Mouse (Mus musculus) forebrain, embryonic 14.5 days (tissue): Measurements from ENCODE around the gene Rinl. TPM values are rescaled to one million over a fixed set of nuclear protein-coding genes. Genes with fewer than 3 reads are reported as not detected.
A peak's percentile ranks its signal among the peaks of the same experiment; 100 is the strongest.

Experiments used
- ATAC-seq: fragments of 200-750 bp; cut with Nextera tagmentation; 2 replicates; pipeline ENCODE4 v1.8.0; 2017; ENCODE audit warnings: mild to moderate bottlenecking, moderate library complexity
- DNase-seq: peaks from one replicate; pipeline ENCODE4 v3.0.0-alpha.2; 2015; ENCODE audit warnings: low spot score
- H3K27ac ChIP-seq: fragments of 300-500 bp; sonication (generic); 2 replicates; pipeline ENCODE4 v1.5.1; 2014; ENCODE audit warnings: low read depth, mild to moderate bottlenecking, control low read depth, low read length, moderate library complexity
- H3K27me3 ChIP-seq: fragments of 300-500 bp; sonication (generic); replicated peaks from 2 replicates; pipeline ENCODE4 v1.6.1; 2014; ENCODE audit warnings: low read length, control low read depth, mixed read lengths; ENCODE audit not compliant: control insufficient read depth, insufficient read depth
- H3K36me3 ChIP-seq: fragments of 300-500 bp; sonication (generic); 2 replicates; pipeline ENCODE4 v1.6.1; 2014; ENCODE audit warnings: low read length, control low read depth; ENCODE audit not compliant: control insufficient read depth, insufficient read depth
- H3K4me1 ChIP-seq: fragments of 300-500 bp; sonication (generic); 2 replicates; pipeline ENCODE4 v1.6.1; 2014; ENCODE audit warnings: antibody characterized with exemption, low read length, control low read depth; ENCODE audit not compliant: control insufficient read depth, insufficient read depth
- H3K4me2 ChIP-seq: fragments of 300-500 bp; sonication (generic); 2 replicates; pipeline ENCODE4 v1.6.1; 2014; ENCODE audit warnings: mild to moderate bottlenecking, control low read depth, low read length
- H3K4me3 ChIP-seq: fragments of 300-500 bp; sonication (generic); 2 replicates; pipeline ENCODE4 v1.5.1; 2014; ENCODE audit warnings: low read depth, low read length, control low read depth
- H3K9ac ChIP-seq: fragments of 300-500 bp; sonication (generic); 2 replicates; pipeline ENCODE4 v1.6.1; 2014; ENCODE audit warnings: mild to moderate bottlenecking, low read length, control low read depth, moderate library complexity
- H3K9me3 ChIP-seq: fragments of 300-500 bp; sonication (generic); replicated peaks from 2 replicates; pipeline ENCODE4 v1.6.1; 2016; ENCODE audit warnings: low read length, control low read depth, mixed read lengths; ENCODE audit not compliant: control insufficient read depth
- whole genome bisulfite sequencing: fragments of 180-500 bp; shearing (Covaris S2); extraction: QIAGEN DNeasy Blood & Tissue Kit; methylation state at CpG from one replicate; pipeline ENCODE4 v1.1.7; 2014; 5-methylcytosine and 5-hydroxymethylcytosine counted together
- polyA plus RNA-seq: library from polyadenylated mRNA; unstranded; fragments of >200 nt; fragmentation: Nextera tagmentation; extraction: Ambion mirVana; gene quantifications from 2 replicates; pipeline ENCODE4 v1.2.1, GENCODE M21; 2014

Gene Rinl
- polyA plus RNA-seq = 1.3 and 1.5 TPM in 2 replicates

DNA sequence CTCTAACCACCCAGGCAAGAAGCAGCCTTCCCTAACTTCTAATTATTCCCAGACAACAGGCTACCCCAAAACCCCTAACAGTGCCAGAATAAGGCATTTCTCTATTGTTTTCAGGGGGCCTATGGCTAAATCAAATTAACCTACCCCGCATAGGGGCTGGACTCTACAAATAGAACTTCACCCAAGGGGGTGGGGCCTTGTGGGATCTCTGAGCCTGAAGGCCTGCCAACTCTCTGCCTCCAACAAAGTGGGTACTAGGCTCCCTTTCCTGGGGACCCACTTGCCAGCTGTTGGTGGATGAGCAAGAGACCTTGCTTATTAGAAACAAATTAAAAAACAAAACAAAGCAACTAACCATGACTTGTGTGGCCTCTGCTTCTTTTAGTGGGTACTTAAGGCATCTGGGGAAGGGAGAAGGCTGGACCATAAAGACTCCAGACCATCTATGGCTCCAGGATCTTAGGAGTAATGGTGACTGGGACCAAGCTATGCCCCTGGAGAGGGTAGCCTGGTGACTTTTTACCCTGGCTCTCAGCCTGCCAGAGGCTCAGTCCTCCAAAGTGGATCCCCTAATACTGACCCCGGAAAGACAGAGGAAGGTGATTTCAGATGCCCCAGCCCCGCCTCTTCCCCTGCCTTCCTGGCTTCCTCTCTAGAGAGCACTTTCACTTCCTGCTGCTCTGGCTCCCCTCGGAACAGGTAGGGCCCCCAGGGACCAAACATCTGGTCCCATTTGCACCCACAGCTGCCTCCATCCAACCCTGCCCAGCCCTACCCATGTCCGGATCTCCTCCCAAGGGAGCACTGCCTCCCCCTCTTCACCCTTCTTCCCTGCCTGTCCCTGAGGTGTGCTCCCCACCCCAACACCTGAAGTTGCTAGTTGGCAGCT lies at the start of gene Rinl:
Rinl (plus strand) TSS at position 663 of the 889 bp plus-strand sequence.
- WGBS = 75% methylated on average over 5 of the region's 5 CpGs
- Histone ChIP-seq H3K27ac (no peak within 1 kb of the TSS), H3K4me1 (no peaks in the 10 kb centered on the region), H3K27me3 (no peaks in the 10 kb centered on the region), H3K36me3 (peaks cover 25% of the 10 kb centered on the region), H3K9me3 (no peaks in the 10 kb centered on the region), H3K9ac (no peak within 1 kb of the TSS), H3K4me3 (no peak within 1 kb of the TSS), H3K4me2 (no peak within 1 kb of the TSS)
- DNase-seq = no peak
- no peak for ATAC-seq

GRCm38 (mm10) chr7:28739829-28740228 lies 48.9 kb upstream of the Rinl start:
- WGBS = 93% methylated on average over 21 of the region's 21 CpGs

DNA sequence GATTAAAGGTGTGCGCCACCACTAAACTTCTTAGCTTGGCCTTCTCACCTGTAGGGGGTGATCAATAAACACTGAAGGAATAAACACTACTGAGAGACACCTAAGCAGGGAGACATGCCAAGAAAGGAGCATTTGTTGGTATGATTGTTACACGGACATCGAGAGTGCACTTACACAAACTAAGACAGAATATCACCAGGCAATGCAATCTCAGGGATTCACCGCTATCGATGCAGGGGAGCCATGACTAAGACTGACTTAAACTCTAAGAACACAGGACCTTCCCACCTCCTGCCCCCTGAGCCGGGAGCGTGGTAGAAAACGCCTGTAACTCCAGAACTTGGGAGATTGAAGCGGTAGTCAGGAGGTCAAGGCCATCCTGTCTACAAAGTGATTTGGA lies 47.8 kb upstream of the Rinl start:
- DNase-seq (no peak), ATAC-seq (no peak)
- Histone ChIP-seq H3K27ac (no peak overlapping the region), H3K27me3 (no peaks in the 10 kb centered on the region), H3K36me3 (peaks cover 20% of the 10 kb centered on the region), H3K9ac (peak overlapping the region; percentile 86), H3K4me1 (peaks cover 9% of the 10 kb centered on the region; the same call in 1 of the 2 replicates), H3K9me3 (no peaks in the 10 kb centered on the region), H3K4me3 (peak overlapping the region; percentile 70), H3K4me2 (peak overlapping the region; percentile 69)
- 43% methylated on average over 9 of the region's 9 CpGs for WGBS

More at GRCm38 (mm10) chr7:28739829-28740228, 48.9 kb upstream of the Rinl start:
- no peaks in the 10 kb centered on the region for H3K27me3 ChIP-seq
- H3K4me2 ChIP-seq = no peak overlapping the region
- peaks cover 9% of the 10 kb centered on the region; the same call in 1 of the 2 replicates for H3K4me1 ChIP-seq
- H3K9ac ChIP-seq = no peak overlapping the region
- ATAC-seq (no peak), DNase-seq (no peak)
- no peak overlapping the region for H3K27ac ChIP-seq
- no peak overlapping the region for H3K4me3 ChIP-seq
- H3K9me3 ChIP-seq = no peaks in the 10 kb centered on the region
- peaks cover 15% of the 10 kb centered on the region; the same call in 1 of the 2 replicates for H3K36me3 ChIP-seq

DNA sequence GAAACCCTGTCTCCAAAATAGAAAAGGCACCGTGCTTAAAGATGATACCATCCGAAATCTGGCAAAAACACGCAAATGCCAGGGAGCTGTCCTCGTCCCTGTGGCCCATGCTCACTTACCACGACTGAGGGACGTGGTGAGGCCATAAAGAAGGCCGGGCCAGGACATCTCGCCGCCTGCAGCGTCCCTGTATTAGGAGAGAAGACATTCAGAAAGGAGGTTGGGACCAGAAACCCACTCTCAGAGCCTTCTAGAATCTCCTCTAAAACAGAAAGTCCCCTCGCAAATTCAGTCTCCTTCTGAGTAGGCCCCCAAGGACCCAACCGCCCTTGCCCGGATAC lies 47.4 kb upstream of the Rinl start:
- DNase-seq (no peak), ATAC-seq (no peak)
- H3K27me3 ChIP-seq = no peaks in the 10 kb centered on the region
- H3K9me3 ChIP-seq = no peaks in the 10 kb centered on the region
- peak overlapping the region; percentile 70 for H3K4me3 ChIP-seq
- peaks cover 23% of the 10 kb centered on the region for H3K36me3 ChIP-seq
- peak overlapping the region; percentile 69 for H3K4me2 ChIP-seq
- WGBS = 1% methylated on average over 13 of the region's 13 CpGs
- H3K4me1 ChIP-seq = peaks cover 9% of the 10 kb centered on the region; the same call in 1 of the 2 replicates
- 0 out of 2 replicates have a peak overlapping the region, but pooled peaks have one; percentile 3 for H3K27ac ChIP-seq
- peak overlapping the region; percentile 86 for H3K9ac ChIP-seq

GRCm38 (mm10) chr7:28741709-28742438 lies 46.9 kb upstream of the Rinl start, which contains the start of the genes Mrps12 and Sars2:
Mrps12 (minus strand) TSS chr7:28741820.
Sars2 (plus strand) TSS chr7:28741992.
- peak within 1 kb of the TSS; percentile 70 for H3K4me3 ChIP-seq
- H3K27ac ChIP-seq = peak within 1 kb of the TSS; percentile 78
- peak; percentile 100 for DNase-seq
- peak within 1 kb of the TSS; percentile 86 for H3K9ac ChIP-seq
- no peaks in the 10 kb centered on the region for H3K9me3 ChIP-seq
- no peaks in the 10 kb centered on the region for H3K27me3 ChIP-seq
- H3K4me1 ChIP-seq = peaks cover 9% of the 10 kb centered on the region; the same call in 1 of the 2 replicates
- peak within 1 kb of the TSS; percentile 69 for H3K4me2 ChIP-seq
- WGBS = under 1% methylated on average over 39 of the region's 39 CpGs
- peak; percentile 99 for ATAC-seq
- H3K36me3 ChIP-seq = peaks cover 28% of the 10 kb centered on the region

DNA sequence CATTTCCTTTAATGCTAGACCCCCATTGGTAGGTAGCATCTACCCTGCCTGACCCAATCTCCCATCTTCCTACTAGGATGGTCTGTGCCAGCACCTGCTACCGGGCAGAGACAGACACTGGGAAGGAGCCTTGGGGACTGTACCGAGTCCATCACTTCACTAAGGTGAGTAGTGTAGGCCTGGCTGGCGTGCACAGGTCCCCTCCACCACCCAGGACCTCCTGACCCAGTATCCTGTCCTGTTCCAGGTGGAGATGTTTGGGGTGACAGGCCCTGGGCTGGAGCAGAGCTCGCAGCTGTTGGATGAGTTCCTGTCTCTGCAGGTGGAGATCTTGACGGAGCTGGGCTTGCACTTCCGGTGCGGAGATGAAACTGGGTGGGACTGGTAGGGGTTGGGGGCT lies 38.8 kb upstream of the Rinl start:
- Histone ChIP-seq H3K36me3 (peaks cover 23% of the 10 kb centered on the region), H3K27ac (no peak overlapping the region), H3K9me3 (no peaks in the 10 kb centered on the region), H3K4me1 (no peaks in the 10 kb centered on the region), H3K27me3 (no peaks in the 10 kb centered on the region), H3K4me2 (no peak overlapping the region), H3K9ac (no peak overlapping the region), H3K4me3 (no peak overlapping the region)
- DNase-seq (no peak), ATAC-seq (no peak)
- WGBS = 95% methylated on average over 7 of the region's 7 CpGs

GRCm38 (mm10) chr7:28756079-28756478 lies 32.7 kb upstream of the Rinl start, which contains the start of gene Ccer2:
Ccer2 (plus strand) TSS chr7:28756174.
- DNase-seq (no peak), ATAC-seq (no peak)
- H3K4me3 ChIP-seq = no peak within 1 kb of the TSS
- H3K27me3 ChIP-seq = no peaks in the 10 kb centered on the region
- no peak within 1 kb of the TSS for H3K27ac ChIP-seq
- H3K9ac ChIP-seq = 0 out of 2 replicates have a peak within 1 kb of the TSS, but pooled peaks have one; percentile 29
- no peaks in the 10 kb centered on the region for H3K4me1 ChIP-seq
- H3K9me3 ChIP-seq = no peaks in the 10 kb centered on the region
- H3K4me2 ChIP-seq = peak within 1 kb of the TSS; percentile 26
- WGBS = 2% methylated on average over 17 of the region's 17 CpGs
- peaks cover 31% of the 10 kb centered on the region for H3K36me3 ChIP-seq

DNA sequence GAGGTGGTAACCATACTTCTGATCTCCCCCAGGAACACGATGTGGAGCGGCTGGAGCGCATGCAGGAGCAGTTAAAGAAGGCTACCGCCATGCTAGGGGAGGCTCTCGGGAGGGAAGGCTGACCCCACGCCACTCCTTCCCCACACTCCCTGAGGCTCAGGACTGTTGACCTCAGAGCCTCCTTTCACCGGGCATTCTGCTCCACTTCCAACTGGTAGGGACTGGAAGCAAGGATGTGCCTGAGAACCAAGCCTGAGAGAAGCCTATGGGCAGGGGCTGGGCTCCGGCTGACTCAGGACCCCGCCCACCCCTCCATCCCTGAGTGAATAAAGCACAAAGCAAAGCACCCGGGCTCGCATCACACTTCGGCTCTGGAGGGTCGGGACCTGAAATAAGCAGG lies 30.1 kb upstream of the Rinl start:
- no peak for ATAC-seq
- DNase-seq = no peak
- H3K36me3 ChIP-seq = peaks cover 41% of the 10 kb centered on the region
- H3K4me1 ChIP-seq = no peaks in the 10 kb centered on the region
- H3K9ac ChIP-seq = no peak overlapping the region
- H3K4me2 ChIP-seq = no peak overlapping the region
- H3K27me3 ChIP-seq = no peaks in the 10 kb centered on the region
- H3K9me3 ChIP-seq = no peaks in the 10 kb centered on the region
- WGBS = 87% methylated on average over 13 of the region's 13 CpGs
- no peak overlapping the region for H3K4me3 ChIP-seq
- no peak overlapping the region for H3K27ac ChIP-seq
